Mouse (Mus musculus): Measurements from ENCODE around the gene Ispd. TPM values are rescaled to one million over a fixed set of nuclear protein-coding genes. Genes with fewer than 3 reads are reported as not detected.
"Not testable (repeated sequence)": the region's sequence is repeated elsewhere in the genome, so short reads cannot be mapped to it uniquely, and the experiment has no call there.

Ispd gene
- polyA plus RNA-seq, 1 experiment from 2014 or later, result 16.7 TPM

DNA sequence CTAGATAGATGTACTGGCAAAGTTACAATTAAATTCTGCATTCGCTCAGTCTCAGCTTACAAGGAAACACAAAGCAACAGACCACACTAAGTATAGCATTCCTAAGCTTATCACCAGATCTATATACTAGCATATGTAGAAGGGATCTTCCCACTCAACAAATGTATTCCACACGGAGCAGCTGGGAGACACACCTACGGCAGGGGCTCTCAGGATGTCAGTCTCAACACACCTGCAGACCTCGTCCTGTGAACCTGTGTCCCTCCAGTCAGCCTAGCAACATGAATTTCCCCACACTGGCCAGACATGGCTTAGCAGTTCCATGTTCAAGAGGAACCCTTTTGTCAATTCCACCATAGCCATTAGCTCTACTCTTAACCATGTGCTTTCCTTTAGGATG, 4.9 kb upstream of the Ispd start:
- WGBS, result 82% methylated on average over 3 of the region's 4 CpGs
- H3K36me3 ChIP-seq (ENCODE audit: control insufficient read depth, insufficient read depth, low read length); ATAC-seq (ENCODE audit: low FRiP score, low TSS enrichment); H3K27ac ChIP-seq (ENCODE audit: low read depth, low read length); H3K4me3 ChIP-seq (ENCODE audit: low read length); H3K4me2 ChIP-seq (replicated peaks; ENCODE audit: low read depth, low read length); H3K27me3 ChIP-seq (ENCODE audit: control insufficient read depth, insufficient read depth, low read length); H3K9ac ChIP-seq (ENCODE audit: low read depth, low read length); H3K9me3 ChIP-seq (ENCODE audit: control insufficient read depth, low read length); H3K4me1 ChIP-seq (ENCODE audit: control insufficient read depth, insufficient read depth, low read length): not testable (repeated sequence)

- Histone ChIP-seq H3K9me3 (ENCODE audit: control insufficient read depth, low read length) (no peaks in the 10 kb centered on the region), H3K4me3 (ENCODE audit: low read length) (no peak overlapping the region), H3K27me3 (ENCODE audit: control insufficient read depth, insufficient read depth, low read length) (no peaks in the 10 kb centered on the region), H3K9ac (ENCODE audit: low read depth, low read length) (no peak overlapping the region), H3K4me2 (replicated peaks; ENCODE audit: low read depth, low read length) (no peak overlapping the region), H3K4me1 (ENCODE audit: control insufficient read depth, insufficient read depth, low read length) (peaks cover 15% of the 10 kb centered on the region; the same call in 1 of the 2 replicates), H3K27ac (ENCODE audit: low read depth, low read length) (no peak overlapping the region), H3K36me3 (ENCODE audit: control insufficient read depth, insufficient read depth, low read length) (no peaks in the 10 kb centered on the region)
- 55% methylated on average over 3 of the region's 3 CpGs for WGBS
- ATAC-seq (ENCODE audit: low FRiP score, low TSS enrichment), result no peak
Measured at GRCm38 (mm10) chr12:36380254-36380653, 996 bp upstream of the Ispd start.

GRCm38 (mm10) chr12:36380806-36381205, 444 bp upstream of the Ispd start:
- H3K9me3 ChIP-seq (ENCODE audit: control insufficient read depth, low read length), result no peaks in the 10 kb centered on the region
- H3K4me1 ChIP-seq (ENCODE audit: control insufficient read depth, insufficient read depth, low read length), result peaks cover 15% of the 10 kb centered on the region; the same call in 1 of the 2 replicates
- peak overlapping the region; percentile 62 for H3K4me2 ChIP-seq (replicated peaks; ENCODE audit: low read depth, low read length)
- no peak overlapping the region; the same call in 1 of the 2 replicates for H3K4me3 ChIP-seq (ENCODE audit: low read length)
- no peaks in the 10 kb centered on the region for H3K36me3 ChIP-seq (ENCODE audit: control insufficient read depth, insufficient read depth, low read length)
- WGBS, result 34% methylated on average over 5 of the region's 5 CpGs
- H3K27me3 ChIP-seq (ENCODE audit: control insufficient read depth, insufficient read depth, low read length), result no peaks in the 10 kb centered on the region
- H3K9ac ChIP-seq (ENCODE audit: low read depth, low read length), result peak overlapping the region; percentile 94; the same call in 1 of the 2 replicates
- ATAC-seq (ENCODE audit: low FRiP score, low TSS enrichment), result no peak
- H3K27ac ChIP-seq (ENCODE audit: low read depth, low read length), result peak overlapping the region; percentile 96; the same call in 1 of the 2 replicates

GRCm38 (mm10) chr12:36385386-36385785, 4.1 kb downstream of the Ispd start:
- H3K4me1 ChIP-seq (ENCODE audit: control insufficient read depth, insufficient read depth, low read length), result peaks cover 15% of the 10 kb centered on the region; the same call in 1 of the 2 replicates
- 68% methylated on average over 6 of the region's 6 CpGs for WGBS
- no peaks in the 10 kb centered on the region for H3K27me3 ChIP-seq (ENCODE audit: control insufficient read depth, insufficient read depth, low read length)
- no peak overlapping the region for H3K4me3 ChIP-seq (ENCODE audit: low read length)
- H3K9me3 ChIP-seq (ENCODE audit: control insufficient read depth, low read length), result no peaks in the 10 kb centered on the region
- ATAC-seq (ENCODE audit: low FRiP score, low TSS enrichment), result no peak
- no peak overlapping the region for H3K27ac ChIP-seq (ENCODE audit: low read depth, low read length)
- H3K4me2 ChIP-seq (replicated peaks; ENCODE audit: low read depth, low read length), result no peak overlapping the region
- no peaks in the 10 kb centered on the region for H3K36me3 ChIP-seq (ENCODE audit: control insufficient read depth, insufficient read depth, low read length)
- no peak overlapping the region for H3K9ac ChIP-seq (ENCODE audit: low read depth, low read length)

- 0 out of 2 replicates have a peak, but pooled peaks cover 6% of the 10 kb centered on the region for H3K4me1 ChIP-seq (ENCODE audit: control insufficient read depth, insufficient read depth, low read length)
- no peaks in the 10 kb centered on the region for H3K36me3 ChIP-seq (ENCODE audit: control insufficient read depth, insufficient read depth, low read length)
- no peaks in the 10 kb centered on the region for H3K9me3 ChIP-seq (ENCODE audit: control insufficient read depth, low read length)
- no peaks in the 10 kb centered on the region for H3K27me3 ChIP-seq (ENCODE audit: control insufficient read depth, insufficient read depth, low read length)
- H3K4me3 ChIP-seq (ENCODE audit: low read length), result no peak overlapping the region
- no peak overlapping the region for H3K4me2 ChIP-seq (replicated peaks; ENCODE audit: low read depth, low read length)
- no peak overlapping the region for H3K27ac ChIP-seq (ENCODE audit: low read depth, low read length)
- WGBS, result 91% methylated on average over 4 of the region's 4 CpGs
- no peak overlapping the region for H3K9ac ChIP-seq (ENCODE audit: low read depth, low read length)
- no peak for ATAC-seq (ENCODE audit: low FRiP score, low TSS enrichment)
Measured at GRCm38 (mm10) chr12:36386991-36387390, 5.7 kb downstream of the Ispd start.

- Histone ChIP-seq H3K4me2 (replicated peaks; ENCODE audit: low read depth, low read length) (no peak overlapping the region), H3K9ac (ENCODE audit: low read depth, low read length) (no peak overlapping the region), H3K27ac (ENCODE audit: low read depth, low read length) (no peak overlapping the region), H3K36me3 (ENCODE audit: control insufficient read depth, insufficient read depth, low read length) (no peaks in the 10 kb centered on the region), H3K4me3 (ENCODE audit: low read length) (no peak overlapping the region), H3K4me1 (ENCODE audit: control insufficient read depth, insufficient read depth, low read length) (no peaks in the 10 kb centered on the region), H3K9me3 (ENCODE audit: control insufficient read depth, low read length) (peaks cover 11% of the 10 kb centered on the region; the same call in 1 of the 2 replicates), H3K27me3 (ENCODE audit: control insufficient read depth, insufficient read depth, low read length) (no peaks in the 10 kb centered on the region)
- no peak for ATAC-seq (ENCODE audit: low FRiP score, low TSS enrichment)
- 71% methylated on average over 2 of the region's 2 CpGs for WGBS
Measured at GRCm38 (mm10) chr12:36395115-36395514, 13.9 kb downstream of the Ispd start.

DNA sequence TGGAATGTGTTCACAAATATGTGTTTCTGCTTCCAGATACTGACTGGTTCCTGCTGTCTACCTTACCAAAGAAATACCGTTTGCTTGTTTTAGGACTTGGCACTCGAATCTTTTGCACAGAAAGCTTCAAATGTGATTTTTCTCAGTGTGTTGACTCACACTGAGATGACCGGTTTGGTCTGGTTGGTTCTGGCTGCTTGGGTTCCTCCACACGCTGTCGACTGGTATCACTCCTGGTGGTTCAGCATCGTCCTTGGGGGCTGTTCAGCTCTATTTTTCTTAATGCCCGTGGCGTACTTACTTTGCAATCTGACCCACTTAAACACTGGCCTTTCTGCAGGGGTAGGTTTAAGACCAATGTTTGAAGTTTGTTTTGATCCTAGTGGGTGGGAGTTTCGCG, 42.4 kb downstream of the Ispd start:
- peaks cover 14% of the 10 kb centered on the region for H3K4me1 ChIP-seq (ENCODE audit: control insufficient read depth, insufficient read depth, low read length)
- ATAC-seq (ENCODE audit: low FRiP score, low TSS enrichment), result peak; percentile 82
- H3K4me2 ChIP-seq (replicated peaks; ENCODE audit: low read depth, low read length), result no peak overlapping the region
- no peak overlapping the region for H3K4me3 ChIP-seq (ENCODE audit: low read length)
- H3K36me3 ChIP-seq (ENCODE audit: control insufficient read depth, insufficient read depth, low read length), result no peaks in the 10 kb centered on the region
- no peaks in the 10 kb centered on the region for H3K9me3 ChIP-seq (ENCODE audit: control insufficient read depth, low read length)
- peak overlapping the region; percentile 30; the same call in 1 of the 2 replicates for H3K27ac ChIP-seq (ENCODE audit: low read depth, low read length)
- no peak overlapping the region for H3K9ac ChIP-seq (ENCODE audit: low read depth, low read length)
- no peaks in the 10 kb centered on the region for H3K27me3 ChIP-seq (ENCODE audit: control insufficient read depth, insufficient read depth, low read length)
- WGBS, result 32% methylated on average over 10 of the region's 10 CpGs

- Histone ChIP-seq H3K4me3 (ENCODE audit: low read length) (no peak overlapping the region), H3K9me3 (ENCODE audit: control insufficient read depth, low read length) (no peaks in the 10 kb centered on the region), H3K36me3 (ENCODE audit: control insufficient read depth, insufficient read depth, low read length) (no peaks in the 10 kb centered on the region), H3K27me3 (ENCODE audit: control insufficient read depth, insufficient read depth, low read length) (no peaks in the 10 kb centered on the region), H3K4me1 (ENCODE audit: control insufficient read depth, insufficient read depth, low read length) (peaks cover 14% of the 10 kb centered on the region), H3K9ac (ENCODE audit: low read depth, low read length) (no peak overlapping the region), H3K4me2 (replicated peaks; ENCODE audit: low read depth, low read length) (no peak overlapping the region), H3K27ac (ENCODE audit: low read depth, low read length) (no peak overlapping the region)
- 85% methylated on average over 7 of the region's 7 CpGs for WGBS
- no peak for ATAC-seq (ENCODE audit: low FRiP score, low TSS enrichment)
Measured at GRCm38 (mm10) chr12:36425258-36425657, 44.0 kb downstream of the Ispd start.

DNA sequence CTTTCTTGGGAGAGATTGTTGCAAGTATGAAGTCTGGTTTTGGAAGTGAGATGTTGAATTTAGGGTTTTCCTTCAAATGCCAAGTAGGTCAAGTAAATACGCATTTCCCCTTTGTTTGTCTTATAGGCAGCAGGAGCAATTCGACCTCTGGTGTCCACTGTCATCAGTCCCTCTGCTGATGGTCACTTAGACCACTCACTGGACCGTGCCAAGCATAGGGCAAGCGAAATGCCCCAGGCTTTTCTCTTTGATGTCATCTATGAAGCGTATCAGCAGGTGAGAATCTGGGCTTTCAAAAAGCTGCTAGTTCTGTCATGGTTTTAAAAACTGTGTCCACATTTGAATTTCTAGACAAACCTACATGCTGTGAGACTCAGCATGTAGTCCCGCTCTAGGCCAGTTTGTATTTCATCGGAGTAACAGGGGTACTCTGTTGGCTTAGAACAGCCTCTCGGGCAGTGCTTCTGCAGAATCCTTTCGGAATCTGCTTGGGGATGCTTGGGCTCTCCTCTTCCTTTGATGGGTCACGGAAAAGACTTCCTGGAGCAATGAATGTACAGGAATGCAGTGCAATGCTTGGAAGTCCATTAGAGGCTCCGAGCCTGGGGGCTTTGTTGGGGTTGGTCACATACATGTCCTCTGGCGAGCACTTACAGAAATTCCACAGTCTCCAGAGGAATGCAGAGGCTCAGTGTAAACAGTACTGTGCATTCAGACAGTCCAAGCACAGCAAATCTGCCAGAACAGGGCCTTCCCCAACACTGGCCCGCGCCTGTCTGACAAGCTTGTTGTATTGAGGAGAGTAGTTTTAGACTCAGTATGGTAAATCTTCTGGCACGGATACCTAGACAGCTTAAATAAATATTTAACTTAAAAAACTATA, 45.2 kb downstream of the Ispd start:
- Histone ChIP-seq H3K4me2 (replicated peaks; ENCODE audit: low read depth, low read length) (no peak overlapping the region), H3K9me3 (ENCODE audit: control insufficient read depth, low read length) (no peaks in the 10 kb centered on the region), H3K9ac (ENCODE audit: low read depth, low read length) (no peak overlapping the region), H3K36me3 (ENCODE audit: control insufficient read depth, insufficient read depth, low read length) (no peaks in the 10 kb centered on the region), H3K27ac (ENCODE audit: low read depth, low read length) (no peak overlapping the region), H3K4me1 (ENCODE audit: control insufficient read depth, insufficient read depth, low read length) (peaks cover 14% of the 10 kb centered on the region), H3K27me3 (ENCODE audit: control insufficient read depth, insufficient read depth, low read length) (no peaks in the 10 kb centered on the region), H3K4me3 (ENCODE audit: low read length) (no peak overlapping the region)
- 41% methylated on average over 15 of the region's 15 CpGs for WGBS
- peak; percentile 78 for ATAC-seq (ENCODE audit: low FRiP score, low TSS enrichment)

Data from kidney, embryonic 14.5 days (tissue).